Mouse (Mus musculus): ENCODE measurements around the gene Pde2a. TPM values are rescaled to one million over a fixed set of nuclear protein-coding genes. Genes with fewer than 3 reads are reported as not detected.

The Pde2a gene
- polyA plus RNA-seq, 1 experiment from 2014 or later = 4.0 TPM

- Histone ChIP-seq H3K4me2 (no peak overlapping the region), H3K9ac (no peak overlapping the region), H3K9me3 (replicated peaks) (no peaks in the 10 kb centered on the region), H3K4me3 (replicated peaks) (no peak overlapping the region), H3K27me3 (peaks cover 10% of the 10 kb centered on the region; the same call in 1 of the 2 replicates), H3K36me3 (no peaks in the 10 kb centered on the region), H3K4me1 (replicated peaks) (peaks cover 7% of the 10 kb centered on the region), H3K27ac (no peak overlapping the region)
- no peak for ATAC-seq (ENCODE audit: low read depth)
- 42% methylated on average over 10 of the region's 10 CpGs for WGBS (ENCODE audit: insufficient replicate concordance)
- no peak for DNase-seq
These were observed 77.8 kb downstream of the Pde2a start for GRCm38 (mm10) chr7:101499251-101499650.

GRCm38 (mm10) chr7:101499701-101500100 is 78.2 kb downstream of the Pde2a start:
- WGBS (ENCODE audit: insufficient replicate concordance) = 59% methylated on average over 9 of the region's 9 CpGs
- Histone ChIP-seq H3K4me1 (replicated peaks) (peaks cover 11% of the 10 kb centered on the region), H3K9ac (no peak overlapping the region), H3K9me3 (replicated peaks) (no peaks in the 10 kb centered on the region), H3K27ac (no peak overlapping the region), H3K36me3 (no peaks in the 10 kb centered on the region), H3K27me3 (peaks cover 11% of the 10 kb centered on the region; the same call in 1 of the 2 replicates), H3K4me3 (replicated peaks) (no peak overlapping the region), H3K4me2 (no peak overlapping the region)
- DNase-seq (no peak), ATAC-seq (ENCODE audit: low read depth) (no peak)

GRCm38 (mm10) chr7:101501236-101501635 is 79.7 kb downstream of the Pde2a start:
- ATAC-seq (ENCODE audit: low read depth) = no peak

GRCm38 (mm10) chr7:101501675-101502074 is 80.2 kb downstream of the Pde2a start:
- WGBS (ENCODE audit: insufficient replicate concordance) = 52% methylated on average over 6 of the region's 6 CpGs
- ATAC-seq (ENCODE audit: low read depth) (no peak), DNase-seq (no peak)
- no peak overlapping the region for H3K4me3 ChIP-seq (replicated peaks)
- H3K9me3 ChIP-seq (replicated peaks) = no peaks in the 10 kb centered on the region
- no peak overlapping the region for H3K27ac ChIP-seq
- no peak overlapping the region for H3K4me2 ChIP-seq
- no peaks in the 10 kb centered on the region for H3K36me3 ChIP-seq
- H3K27me3 ChIP-seq = peaks cover 23% of the 10 kb centered on the region
- peaks cover 11% of the 10 kb centered on the region for H3K4me1 ChIP-seq (replicated peaks)
- no peak overlapping the region for H3K9ac ChIP-seq

More at GRCm38 (mm10) chr7:101501236-101501635, 79.7 kb downstream of the Pde2a start:
- DNase-seq = no peak
- Histone ChIP-seq H3K36me3 (no peaks in the 10 kb centered on the region), H3K27ac (no peak overlapping the region), H3K9me3 (replicated peaks) (no peaks in the 10 kb centered on the region), H3K4me2 (no peak overlapping the region), H3K4me1 (replicated peaks) (peaks cover 11% of the 10 kb centered on the region), H3K4me3 (replicated peaks) (no peak overlapping the region), H3K9ac (no peak overlapping the region), H3K27me3 (peaks cover 23% of the 10 kb centered on the region)
- WGBS (ENCODE audit: insufficient replicate concordance) = 60% methylated on average over 6 of the region's 6 CpGs

GRCm38 (mm10) chr7:101503351-101503750 is 81.9 kb downstream of the Pde2a start:
- Histone ChIP-seq H3K4me1 (replicated peaks) (peaks cover 11% of the 10 kb centered on the region), H3K36me3 (no peaks in the 10 kb centered on the region), H3K4me3 (replicated peaks) (no peak overlapping the region), H3K9me3 (replicated peaks) (no peaks in the 10 kb centered on the region), H3K27ac (no peak overlapping the region), H3K4me2 (no peak overlapping the region), H3K9ac (no peak overlapping the region), H3K27me3 (peaks cover 18% of the 10 kb centered on the region)
- 0 out of 2 replicates have a peak, but pooled peaks have one; percentile 33 for ATAC-seq (ENCODE audit: low read depth)
- WGBS (ENCODE audit: insufficient replicate concordance) = 22% methylated on average over 8 of the region's 8 CpGs
- peak; percentile 26 for DNase-seq

- 7% methylated on average over 7 of the region's 7 CpGs for WGBS (ENCODE audit: insufficient replicate concordance)
- Histone ChIP-seq H3K4me1 (replicated peaks) (peaks cover 11% of the 10 kb centered on the region), H3K36me3 (no peaks in the 10 kb centered on the region), H3K4me3 (replicated peaks) (no peak overlapping the region), H3K4me2 (no peak overlapping the region), H3K27me3 (peaks cover 18% of the 10 kb centered on the region), H3K9ac (no peak overlapping the region), H3K27ac (no peak overlapping the region), H3K9me3 (replicated peaks) (no peaks in the 10 kb centered on the region)
- ATAC-seq (ENCODE audit: low read depth) (no peak), DNase-seq (no peak)
These were observed 82.3 kb downstream of the Pde2a start for GRCm38 (mm10) chr7:101503803-101504202.

- H3K27me3 ChIP-seq = peaks cover 18% of the 10 kb centered on the region
- ATAC-seq (ENCODE audit: low read depth) (0 out of 2 replicates have a peak, but pooled peaks have one; percentile 24), DNase-seq (no peak)
- no peaks in the 10 kb centered on the region for H3K36me3 ChIP-seq
- H3K9ac ChIP-seq = peak overlapping the region; percentile 6; the same call in 1 of the 2 replicates
- H3K4me2 ChIP-seq = peak overlapping the region; percentile 53
- peak overlapping the region; percentile 21; the same call in 1 of the 2 replicates for H3K4me3 ChIP-seq (replicated peaks)
- 5% methylated on average over 24 of the region's 24 CpGs for WGBS (ENCODE audit: insufficient replicate concordance)
- H3K9me3 ChIP-seq (replicated peaks) = no peaks in the 10 kb centered on the region
- peaks cover 11% of the 10 kb centered on the region for H3K4me1 ChIP-seq (replicated peaks)
- no peak overlapping the region for H3K27ac ChIP-seq
These were observed 83.0 kb downstream of the Pde2a start for GRCm38 (mm10) chr7:101504507-101504906.

GRCm38 (mm10) chr7:101509212-101509611 is 87.7 kb downstream of the Pde2a start:
- Histone ChIP-seq H3K27me3 (peaks cover 13% of the 10 kb centered on the region; the same call in 1 of the 2 replicates), H3K4me1 (replicated peaks) (peaks cover 4% of the 10 kb centered on the region), H3K4me3 (replicated peaks) (no peak overlapping the region), H3K36me3 (no peaks in the 10 kb centered on the region), H3K9ac (no peak overlapping the region), H3K9me3 (replicated peaks) (no peaks in the 10 kb centered on the region), H3K4me2 (no peak overlapping the region), H3K27ac (no peak overlapping the region)
- 43% methylated on average over 2 of the region's 2 CpGs for WGBS (ENCODE audit: insufficient replicate concordance)
- no peak for DNase-seq
- ATAC-seq (ENCODE audit: low read depth) = no peak

GRCm38 (mm10) chr7:101513655-101514054 is 92.2 kb downstream of the Pde2a start:
- no peak overlapping the region for H3K4me2 ChIP-seq
- DNase-seq (no peak), ATAC-seq (ENCODE audit: low read depth) (no peak)
- 61% methylated on average over 7 of the region's 7 CpGs for WGBS (ENCODE audit: insufficient replicate concordance)
- no peaks in the 10 kb centered on the region for H3K4me1 ChIP-seq (replicated peaks)
- H3K36me3 ChIP-seq = no peaks in the 10 kb centered on the region
- no peak overlapping the region for H3K27ac ChIP-seq
- no peaks in the 10 kb centered on the region for H3K9me3 ChIP-seq (replicated peaks)
- no peaks in the 10 kb centered on the region for H3K27me3 ChIP-seq
- no peak overlapping the region for H3K9ac ChIP-seq
- H3K4me3 ChIP-seq (replicated peaks) = no peak overlapping the region

GRCm38 (mm10) chr7:101514768-101515167 is 93.3 kb downstream of the Pde2a start:
- WGBS (ENCODE audit: insufficient replicate concordance) = 64% methylated on average over 6 of the region's 6 CpGs
- ATAC-seq (ENCODE audit: low read depth) = no peak
- H3K27me3 ChIP-seq = no peaks in the 10 kb centered on the region

GRCm38 (mm10) chr7:101515295-101515694 is 93.8 kb downstream of the Pde2a start:
- H3K9me3 ChIP-seq (replicated peaks) = no peaks in the 10 kb centered on the region
- H3K27ac ChIP-seq = no peak overlapping the region
- H3K4me3 ChIP-seq (replicated peaks) = no peak overlapping the region
- no peaks in the 10 kb centered on the region for H3K36me3 ChIP-seq
- ATAC-seq (ENCODE audit: low read depth) (no peak), DNase-seq (no peak)
- 31% methylated on average over 6 of the region's 6 CpGs for WGBS (ENCODE audit: insufficient replicate concordance)
- no peaks in the 10 kb centered on the region for H3K4me1 ChIP-seq (replicated peaks)
- no peak overlapping the region for H3K4me2 ChIP-seq
- H3K9ac ChIP-seq = no peak overlapping the region
- no peaks in the 10 kb centered on the region for H3K27me3 ChIP-seq

More at GRCm38 (mm10) chr7:101514768-101515167, 93.3 kb downstream of the Pde2a start:
- H3K9ac ChIP-seq = no peak overlapping the region
- H3K9me3 ChIP-seq (replicated peaks) = no peaks in the 10 kb centered on the region
- H3K36me3 ChIP-seq = no peaks in the 10 kb centered on the region
- H3K27ac ChIP-seq = no peak overlapping the region
- no peaks in the 10 kb centered on the region for H3K4me1 ChIP-seq (replicated peaks)
- DNase-seq = no peak
- no peak overlapping the region for H3K4me3 ChIP-seq (replicated peaks)
- H3K4me2 ChIP-seq = no peak overlapping the region

GRCm38 (mm10) chr7:101516460-101516859 is 95.0 kb downstream of the Pde2a start:
- no peak overlapping the region for H3K4me2 ChIP-seq
- WGBS (ENCODE audit: insufficient replicate concordance) = 56% methylated on average over 6 of the region's 6 CpGs
- no peak for ATAC-seq (ENCODE audit: low read depth)
- no peak overlapping the region for H3K27ac ChIP-seq
- no peaks in the 10 kb centered on the region for H3K36me3 ChIP-seq
- DNase-seq = no peak
- no peaks in the 10 kb centered on the region for H3K9me3 ChIP-seq (replicated peaks)
- no peak overlapping the region for H3K9ac ChIP-seq
- no peaks in the 10 kb centered on the region for H3K4me1 ChIP-seq (replicated peaks)
- H3K4me3 ChIP-seq (replicated peaks) = no peak overlapping the region
- H3K27me3 ChIP-seq = no peaks in the 10 kb centered on the region
